Mouse (Mus musculus): ENCODE measurements around the gene Galt.
A peak's percentile ranks its signal among the peaks of the same experiment; 100 is the strongest.

DNA sequence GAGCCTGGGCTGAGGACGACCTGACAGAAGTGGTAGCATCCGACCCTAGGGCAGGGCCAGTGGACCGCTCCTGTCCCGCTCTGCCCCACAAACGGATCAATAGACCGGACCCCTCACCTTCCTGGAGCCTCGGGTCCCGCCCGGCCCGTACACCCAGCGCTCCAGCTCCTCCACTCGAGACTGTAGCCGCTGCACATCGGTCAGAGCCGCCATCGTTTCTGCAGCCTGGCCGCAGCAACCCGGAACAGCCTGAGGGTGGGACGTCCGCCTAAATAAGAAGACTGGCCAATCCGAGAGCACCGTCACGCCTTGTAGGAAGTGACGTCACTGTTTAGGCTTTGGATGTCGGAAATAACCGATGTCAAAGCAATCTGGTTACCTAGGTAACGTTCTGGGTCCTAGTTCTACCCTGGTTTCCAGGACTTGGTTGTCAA, 32.1 kb upstream of the Galt start, which contains the start of gene Dctn3:
- TF ChIP-seq CTCF (IDR thresholded peaks at IDR 0.05; ENCODE audit: control insufficient read depth, insufficient read depth, insufficient replicate concordance, low read depth, low read length) (no peak), POLR2A (IDR thresholded peaks at IDR 0.05; ENCODE audit: control insufficient read depth, low read depth, low read length) (peak; percentile 94)
